Mouse (Mus musculus) olfactory bulb, adult 2 months (tissue): ENCODE measurements around the gene Senp2. TPM values are rescaled to one million over a fixed set of nuclear protein-coding genes. Genes with fewer than 3 reads are reported as not detected.

Source experiments
- H3K27ac ChIP-seq: fragments of 200-500 bp; 2 replicates; pipeline ENCODE4 v1.5.1; 2012; ENCODE audit warnings: low read depth, low read length; ENCODE audit not compliant: insufficient read depth
- H3K4me1 ChIP-seq: fragments of 200-500 bp; 2 replicates; pipeline ENCODE4 v1.6.1; 2012; ENCODE audit warnings: low read length; ENCODE audit not compliant: control insufficient read depth, insufficient read depth
- H3K4me3 ChIP-seq: fragments of 200-500 bp; 2 replicates; pipeline ENCODE4 v1.5.1; 2012; ENCODE audit warnings: mild to moderate bottlenecking, low read depth, low read length, moderate library complexity; ENCODE audit not compliant: insufficient read depth
- CTCF ChIP-seq: fragments of 200-500 bp; IDR thresholded peaks from 2 replicates; pipeline ENCODE4 v1.5.1; 2012; ENCODE audit warnings: low read depth, mild to moderate bottlenecking, low read length, moderate library complexity; ENCODE audit not compliant: insufficient read depth
- POLR2A ChIP-seq: fragments of 200-500 bp; IDR thresholded peaks from 2 replicates; pipeline ENCODE4 v1.6.1; 2012; ENCODE audit warnings: mild to moderate bottlenecking, low read depth, low read length, moderate library complexity; ENCODE audit not compliant: insufficient read depth
- WGBS: fragments of 180-500 bp; shearing (Covaris S2); methylation state at CpG from one replicate; pipeline ENCODE4 v1.1.7; 2018; 5-methylcytosine and 5-hydroxymethylcytosine counted together
- polyA plus RNA-seq: library from polyadenylated mRNA; stranded (reverse); fragments of >200 nt; gene quantifications from 2 replicates; pipeline ENCODE4 v1.2.4, GENCODE M21; 2012; ENCODE audit warnings: low replicate concordance; ENCODE audit not compliant: missing spikeins, insufficient read depth, insufficient read length

Senp2 gene
- polyA plus RNA-seq, 1 experiment = 137 TPM

GRCm38 (mm10) chr16:22046739-22047366 lies 37.6 kb downstream of the Senp2 start:
- WGBS = 47% methylated on average over 10 of the region's 10 CpGs
- H3K4me3 ChIP-seq = no peak overlapping the region
- TF ChIP-seq POLR2A (no peak), CTCF (no peak)

DNA sequence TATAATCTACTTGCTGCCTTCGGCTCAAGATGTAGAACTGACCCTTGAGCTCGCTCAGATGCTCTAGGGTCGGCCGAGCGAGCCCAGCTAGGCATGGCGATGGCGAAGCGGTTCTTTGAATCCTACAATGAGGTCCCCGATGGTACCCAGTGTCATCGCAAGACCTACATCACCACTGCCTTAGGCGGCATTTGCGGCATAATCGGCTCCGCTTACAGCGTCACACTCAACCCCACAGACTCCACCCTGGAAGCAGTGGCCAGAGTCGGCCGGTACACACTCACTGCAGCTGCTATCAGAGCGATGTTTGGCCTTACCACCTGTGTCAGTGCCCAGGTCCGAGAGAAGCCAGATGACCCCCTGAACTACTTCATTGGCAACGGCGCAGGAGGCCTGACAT lies 44.1 kb downstream of the Senp2 start:
- H3K27ac ChIP-seq = no peak overlapping the region
- WGBS = 96% methylated on average over 21 of the region's 21 CpGs
- no peaks in the 10 kb centered on the region for H3K4me1 ChIP-seq
- H3K4me3 ChIP-seq = no peak overlapping the region
- TF ChIP-seq POLR2A = no peak
- TF ChIP-seq CTCF = no peak

More at GRCm38 (mm10) chr16:22046739-22047366, 37.6 kb downstream of the Senp2 start:
- Histone ChIP-seq H3K4me1 (no peaks in the 10 kb centered on the region), H3K27ac (no peak overlapping the region)

DNA sequence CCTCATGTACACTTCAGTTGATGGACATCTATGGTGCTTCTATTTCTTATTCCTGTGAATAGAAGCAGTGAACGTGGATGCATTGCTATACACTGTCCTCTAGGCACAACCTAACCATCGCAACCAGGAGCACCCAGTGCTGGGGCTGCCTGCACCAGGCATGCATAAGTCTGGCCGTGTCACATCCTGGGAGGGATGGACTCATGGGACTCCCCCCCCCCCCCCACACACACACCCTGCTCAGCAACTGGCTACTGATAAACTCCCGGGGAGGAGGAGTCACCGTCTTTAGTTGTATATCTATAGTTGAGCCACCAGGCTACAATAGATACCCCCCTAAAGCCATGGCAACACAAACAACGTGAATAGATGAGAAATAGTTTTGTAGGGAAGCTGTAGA lies 48.2 kb downstream of the Senp2 start:
- Histone ChIP-seq H3K4me3 (no peak overlapping the region), H3K4me1 (no peaks in the 10 kb centered on the region), H3K27ac (no peak overlapping the region)
- 75% methylated on average over 6 of the region's 6 CpGs for WGBS
- TF ChIP-seq CTCF (no peak), POLR2A (no peak)

- WGBS = 95% methylated on average over 7 of the region's 7 CpGs
- no peak for TF ChIP-seq POLR2A
- TF ChIP-seq CTCF = no peak
- H3K4me1 ChIP-seq = no peaks in the 10 kb centered on the region
- H3K27ac ChIP-seq = no peak overlapping the region
- no peak overlapping the region for H3K4me3 ChIP-seq
These were observed 49.6 kb downstream of the Senp2 start for GRCm38 (mm10) chr16:22058871-22059270.

DNA sequence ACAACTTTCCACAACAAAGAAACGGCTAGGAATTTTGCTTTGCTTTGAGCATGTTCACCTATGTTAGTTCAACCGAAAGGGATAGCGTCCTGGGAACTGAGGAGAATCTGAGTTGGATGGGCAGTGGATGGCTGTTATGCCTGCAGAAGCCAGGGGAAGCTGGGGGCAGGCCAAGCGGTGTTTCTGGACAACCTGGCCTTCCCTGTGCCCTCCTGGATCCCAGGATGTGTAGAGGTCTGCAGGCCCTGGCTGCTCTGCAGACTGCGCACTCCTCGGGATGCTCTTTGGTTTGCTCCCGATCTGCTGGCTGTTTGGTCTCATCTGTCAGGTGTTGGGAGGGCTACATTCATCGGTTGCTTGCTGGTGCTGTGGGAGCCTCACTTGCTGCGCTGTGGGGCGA lies 51.1 kb downstream of the Senp2 start:
- 94% methylated on average over 10 of the region's 10 CpGs for WGBS
- no peaks in the 10 kb centered on the region for H3K4me1 ChIP-seq
- TF ChIP-seq CTCF (no peak), POLR2A (no peak)
- H3K27ac ChIP-seq = no peak overlapping the region
- no peak overlapping the region for H3K4me3 ChIP-seq

GRCm38 (mm10) chr16:22061555-22062160 lies 52.4 kb downstream of the Senp2 start:
- Histone ChIP-seq H3K27ac (no peak overlapping the region), H3K4me3 (no peak overlapping the region), H3K4me1 (no peaks in the 10 kb centered on the region)
- TF ChIP-seq POLR2A (no peak), CTCF (no peak)
- WGBS = 85% methylated on average over 14 of the region's 14 CpGs

DNA sequence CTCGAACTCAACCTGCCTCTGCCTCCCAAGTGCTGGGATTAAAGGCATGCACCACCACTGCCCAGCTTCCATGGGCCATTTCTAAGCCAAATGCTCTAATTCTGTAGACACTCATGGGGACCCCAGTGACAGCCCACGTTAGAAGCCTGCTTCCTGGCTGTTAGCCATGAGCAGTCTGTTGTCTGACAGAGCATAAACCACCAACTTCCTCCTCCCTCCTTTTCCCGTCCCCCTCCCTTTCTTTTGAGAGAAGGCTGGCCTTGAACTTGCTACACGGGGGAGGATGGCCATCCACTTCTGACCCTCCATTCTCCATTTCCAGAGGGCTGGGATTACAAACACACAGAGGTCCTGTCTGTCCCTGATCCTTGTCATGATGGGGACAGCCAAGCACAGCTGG lies 53.0 kb downstream of the Senp2 start:
- TF ChIP-seq POLR2A (no peak), CTCF (no peak)
- H3K27ac ChIP-seq = no peak overlapping the region
- WGBS = 67% methylated on average over 4 of the region's 4 CpGs

DNA sequence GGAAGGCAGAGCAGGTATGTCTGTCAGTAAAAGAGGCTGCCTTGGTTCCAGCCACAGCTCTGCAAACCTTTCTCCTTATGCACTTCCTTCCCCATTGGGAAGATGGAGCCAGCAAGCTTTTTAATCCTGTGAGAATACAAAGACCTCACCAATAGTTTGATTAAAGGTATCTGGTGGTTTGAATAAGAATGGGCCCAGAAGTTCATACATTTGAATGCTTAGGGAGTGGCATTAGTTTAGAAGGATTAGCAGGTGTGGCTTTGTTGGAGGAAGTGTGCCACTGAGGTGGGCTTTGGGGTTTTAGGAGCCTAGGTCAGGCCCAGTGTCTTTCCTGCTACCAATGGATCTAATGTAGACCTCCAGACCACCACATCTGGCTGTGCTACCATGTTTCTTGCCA lies 56.3 kb downstream of the Senp2 start:
- no peak for TF ChIP-seq CTCF
- no peak for TF ChIP-seq POLR2A
- H3K4me3 ChIP-seq = no peak overlapping the region
- peaks cover 13% of the 10 kb centered on the region for H3K4me1 ChIP-seq
- no peak overlapping the region for H3K27ac ChIP-seq

More for the DNA sequence above, 53.0 kb downstream of the Senp2 start:
- H3K4me3 ChIP-seq = no peak overlapping the region
- H3K4me1 ChIP-seq = peaks cover 3% of the 10 kb centered on the region

GRCm38 (mm10) chr16:22067406-22067805 lies 58.1 kb downstream of the Senp2 start:
- Histone ChIP-seq H3K27ac (peak overlapping the region; percentile 50), H3K4me3 (no peak overlapping the region), H3K4me1 (peaks cover 13% of the 10 kb centered on the region)
- no peak for TF ChIP-seq POLR2A
- no peak for TF ChIP-seq CTCF
- 36% methylated on average over 8 of the region's 8 CpGs for WGBS
